Mouse (Mus musculus) brown adipose tissue, adult 24 weeks (tissue): ENCODE measurements around the gene Gm49373. TPM values are rescaled to one million over a fixed set of nuclear protein-coding genes. Genes with fewer than 3 reads are reported as not detected.
"Not testable (repeated sequence)": the region's sequence is repeated elsewhere in the genome, so short reads cannot be mapped to it uniquely, and the experiment has no call there.

ENCODE experiments used
- H3K27ac ChIP-seq: fragments of 200-500 bp; replicated peaks from 2 replicates; pipeline ENCODE4 v1.5.1; 2012; ENCODE audit warnings: low read depth, mild to moderate bottlenecking, low read length
- H3K4me1 ChIP-seq: fragments of 200-500 bp; 2 replicates; pipeline ENCODE4 v1.6.1; 2012; ENCODE audit warnings: low read length, mixed read lengths; ENCODE audit not compliant: control insufficient read depth, insufficient read depth, insufficient read length
- H3K4me3 ChIP-seq: fragments of 200-500 bp; 2 replicates; pipeline ENCODE4 v1.5.1; 2012; ENCODE audit warnings: low read depth, mild to moderate bottlenecking, low read length, moderate library complexity; ENCODE audit not compliant: insufficient read depth
- polyA plus RNA-seq: library from polyadenylated mRNA; stranded (reverse); fragments of >200 nt; gene quantifications from 2 replicates; pipeline ENCODE4 v1.2.4, GENCODE M21; 2012; ENCODE audit not compliant: missing spikeins, insufficient read depth, insufficient read length

Gene Gm49373
- polyA plus RNA-seq, 1 experiment = 0.79 TPM

- Histone ChIP-seq H3K27ac (peak within 1 kb of the TSS; percentile 91), H3K4me3 (peak within 1 kb of the TSS; percentile 85), H3K4me1 (peaks cover 6% of the 10 kb centered on the region)
These were observed 18.9 kb upstream of the Gm49373 start, which contains the start of the genes Gm38431 and Raver1 for GRCm38 (mm10) chr9:21091707-21092320. TSS of gene Gm38431 (minus strand) at chr9:21091997. TSS of gene Raver1 (minus strand) at chr9:21092008.

- H3K4me1 ChIP-seq = peaks cover 6% of the 10 kb centered on the region
- no peak overlapping the region; the same call in 1 of the 2 replicates for H3K27ac ChIP-seq
- H3K4me3 ChIP-seq = peak overlapping the region; percentile 85
These were observed 18.2 kb upstream of the Gm49373 start for GRCm38 (mm10) chr9:21090972-21091706.

- Histone ChIP-seq H3K4me3 (peak overlapping the region; percentile 85), H3K27ac (no peak overlapping the region), H3K4me1 (peaks cover 6% of the 10 kb centered on the region)
These were observed 17.6 kb upstream of the Gm49373 start for GRCm38 (mm10) chr9:21090537-21090936.

DNA sequence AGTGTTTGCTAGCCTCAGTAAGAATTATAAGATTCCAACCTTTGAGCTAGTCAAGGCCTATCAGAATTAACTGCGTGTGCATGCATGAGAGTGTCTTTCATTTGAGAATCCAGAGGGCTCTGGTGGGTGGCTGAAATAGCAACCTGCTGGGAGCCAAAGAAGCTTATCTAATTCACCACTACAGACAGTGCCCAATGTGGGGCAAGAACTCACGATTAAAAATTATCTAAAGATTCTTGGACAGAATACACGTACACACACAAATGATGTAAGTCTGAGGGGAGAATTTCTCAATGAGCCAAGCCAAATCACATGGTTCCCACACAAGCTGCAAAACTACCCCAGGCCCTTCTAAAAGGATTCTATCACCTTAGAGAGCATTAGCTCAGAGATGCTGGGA lies 10.4 kb upstream of the Gm49373 start:
- H3K27ac ChIP-seq = no peak overlapping the region
- no peak overlapping the region for H3K4me3 ChIP-seq
- H3K4me1 ChIP-seq = no peaks in the 10 kb centered on the region

GRCm38 (mm10) chr9:21081127-21081526 lies 8.2 kb upstream of the Gm49373 start:
- Histone ChIP-seq H3K4me3 (no peak overlapping the region), H3K4me1 (no peaks in the 10 kb centered on the region), H3K27ac (no peak overlapping the region)

GRCm38 (mm10) chr9:21075625-21076024 lies 2.7 kb upstream of the Gm49373 start:
- Histone ChIP-seq H3K4me3 (no peak overlapping the region), H3K4me1 (peaks cover 7% of the 10 kb centered on the region; the same call in 1 of the 2 replicates), H3K27ac (no peak overlapping the region)

GRCm38 (mm10) chr9:21074173-21074572 lies 1.3 kb upstream of the Gm49373 start:
- Histone ChIP-seq H3K27ac (no peak overlapping the region), H3K4me1 (peaks cover 7% of the 10 kb centered on the region; the same call in 1 of the 2 replicates), H3K4me3 (peak overlapping the region; percentile 80; the same call in 1 of the 2 replicates)

DNA sequence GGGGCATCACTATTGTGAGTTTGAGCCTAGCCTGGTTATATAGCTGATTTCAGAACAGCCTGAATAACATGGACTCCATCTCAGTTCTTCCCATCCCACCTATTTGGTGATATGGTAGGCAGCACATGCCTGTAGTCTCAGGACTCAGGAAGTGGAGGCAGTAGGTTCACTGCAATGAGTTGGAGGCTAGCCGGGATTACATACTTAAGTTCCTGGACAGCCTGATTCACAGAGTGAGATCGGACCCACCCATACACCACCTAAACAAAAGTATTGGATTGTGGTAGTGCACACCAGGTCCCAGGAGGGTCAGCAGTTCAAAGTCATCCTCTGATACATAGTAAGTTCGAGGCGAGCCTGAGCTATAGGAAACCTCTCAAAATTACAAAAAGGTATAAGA lies 255 bp downstream of the Gm49373 start:
- Histone ChIP-seq H3K4me3 (peak overlapping the region; percentile 80), H3K4me1 (peaks cover 7% of the 10 kb centered on the region; the same call in 1 of the 2 replicates), H3K27ac (no peak overlapping the region)

DNA sequence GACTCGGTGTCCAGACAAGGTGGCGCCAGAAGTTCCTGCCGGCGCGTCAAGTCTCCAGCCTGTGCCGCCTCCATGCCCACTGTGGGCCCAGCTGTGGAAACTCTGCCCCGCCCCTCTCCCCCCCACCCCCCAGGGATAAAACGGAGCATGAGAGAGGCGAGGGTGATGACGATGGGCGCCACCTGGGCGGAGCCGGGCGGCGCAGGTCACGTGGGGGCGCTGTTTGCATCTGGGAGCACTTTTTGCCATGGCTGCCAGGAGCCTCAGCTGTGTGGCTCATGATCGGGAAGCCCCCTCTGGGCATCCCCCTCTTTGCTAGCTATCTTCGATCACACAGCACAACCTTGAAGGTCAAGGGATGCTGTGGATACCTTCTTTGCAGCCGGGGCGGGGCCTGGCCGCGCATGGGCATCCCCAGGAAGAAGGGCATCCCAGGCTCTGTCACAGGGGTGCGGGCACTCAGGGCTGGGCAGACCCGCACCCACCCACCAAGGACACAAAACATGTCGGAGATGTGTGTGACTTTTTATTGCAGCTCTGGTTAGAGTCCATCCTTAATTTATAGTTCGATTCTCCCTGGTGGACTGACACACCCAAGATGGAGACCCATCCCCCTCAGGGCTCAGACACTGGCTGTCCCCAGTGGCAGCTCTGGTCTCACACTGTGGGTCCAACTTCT lies 5.8 kb downstream of the Gm49373 start, which contains the start of gene Zglp1:
Gene Zglp1 (minus strand): TSS at position 88 of the 679 bp plus-strand sequence.
- Histone ChIP-seq H3K4me1 (no peaks in the 10 kb centered on the region), H3K4me3 (no peak within 1 kb of the TSS), H3K27ac (no peak within 1 kb of the TSS)

- Histone ChIP-seq H3K4me3 (no peak overlapping the region), H3K27ac (no peak overlapping the region), H3K4me1 (no peaks in the 10 kb centered on the region)
These were observed 10.0 kb downstream of the Gm49373 start for GRCm38 (mm10) chr9:21062928-21063327.

GRCm38 (mm10) chr9:21051578-21051977 lies 21.3 kb downstream of the Gm49373 start:
- H3K4me3 ChIP-seq = no peak overlapping the region
- no peaks in the 10 kb centered on the region for H3K4me1 ChIP-seq
- H3K27ac ChIP-seq = no peak overlapping the region

GRCm38 (mm10) chr9:21045235-21045634 lies 27.7 kb downstream of the Gm49373 start:
- no peak overlapping the region for H3K4me3 ChIP-seq
- no peaks in the 10 kb centered on the region for H3K4me1 ChIP-seq
- H3K27ac ChIP-seq = no peak overlapping the region

- not testable (repeated sequence) for H3K27ac ChIP-seq, H3K4me1 ChIP-seq, H3K4me3 ChIP-seq
These were observed 28.1 kb downstream of the Gm49373 start for GRCm38 (mm10) chr9:21044785-21045184.

GRCm38 (mm10) chr9:21043563-21043962 lies 29.3 kb downstream of the Gm49373 start:
- H3K4me1 ChIP-seq = no peaks in the 10 kb centered on the region
- no peak overlapping the region for H3K4me3 ChIP-seq
- no peak overlapping the region for H3K27ac ChIP-seq

GRCm38 (mm10) chr9:21041308-21041707 lies 31.6 kb downstream of the Gm49373 start:
- no peaks in the 10 kb centered on the region for H3K4me1 ChIP-seq
- no peak overlapping the region for H3K27ac ChIP-seq
- no peak overlapping the region for H3K4me3 ChIP-seq
